Mouse (Mus musculus) left cerebral cortex, postnatal 14 days (tissue): ENCODE results near the gene Krtap9-1. TPM values are rescaled to one million over a fixed set of nuclear protein-coding genes. Genes with fewer than 3 reads are reported as not detected.
"Not testable (repeated sequence)": the region's sequence is repeated elsewhere in the genome, so short reads cannot be mapped to it uniquely, and the experiment has no call there.

Experiments
- DNase-seq, 2 experiments: peaks; one replicate each; pipeline ENCODE4 v3.0.0; 2021 to 2022; ENCODE audit warnings: low spot score in 2 of 2, mixed read lengths in 1 of 2
- intact Hi-C: fragments of 180-260 bp; cut with DNase I; formaldehyde crosslinking; loops from one replicate; pipeline ENCODE4 v1.15.1; 2025
- long read RNA-seq, 2 experiments: library from polyadenylated mRNA; stranded (forward); transcript quantifications; one replicate each; pipeline ENCODE4 v2.0.0; 2021
- total RNA-seq, 2 experiments: library from RNA; stranded (reverse); gene quantifications; 2 replicates each; pipeline ENCODE4 v1.2.3; 2021

The Krtap9-1 gene
- not detected for total RNA-seq
- long read RNA-seq, experiment 1: 0 reads
- long read RNA-seq, experiment 2: 0 reads

DNA sequence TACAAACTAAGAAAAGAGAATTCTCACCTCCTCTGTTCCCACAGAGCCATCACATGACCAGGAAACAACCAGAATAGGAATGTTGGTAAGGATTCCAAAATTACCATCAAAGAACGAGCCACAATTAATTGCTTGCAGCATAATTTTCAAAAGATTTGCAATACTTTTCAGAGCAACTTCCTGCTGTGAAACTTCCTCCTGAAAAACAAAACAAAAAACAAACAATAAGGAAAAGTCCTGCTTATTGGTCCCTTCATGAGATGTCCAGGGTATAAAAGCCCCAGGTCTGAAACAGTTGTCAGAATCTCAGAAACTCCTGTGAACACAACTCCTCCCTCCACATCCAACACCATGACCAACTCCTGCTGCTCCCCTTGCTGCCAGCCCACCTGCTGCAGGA lies at the start of gene Krtap9-1:
Krtap9-1 (plus strand) TSS at position 301 of the 400 bp plus-strand sequence.
- DNase-seq, intact Hi-C loops: not testable (repeated sequence)

DNA sequence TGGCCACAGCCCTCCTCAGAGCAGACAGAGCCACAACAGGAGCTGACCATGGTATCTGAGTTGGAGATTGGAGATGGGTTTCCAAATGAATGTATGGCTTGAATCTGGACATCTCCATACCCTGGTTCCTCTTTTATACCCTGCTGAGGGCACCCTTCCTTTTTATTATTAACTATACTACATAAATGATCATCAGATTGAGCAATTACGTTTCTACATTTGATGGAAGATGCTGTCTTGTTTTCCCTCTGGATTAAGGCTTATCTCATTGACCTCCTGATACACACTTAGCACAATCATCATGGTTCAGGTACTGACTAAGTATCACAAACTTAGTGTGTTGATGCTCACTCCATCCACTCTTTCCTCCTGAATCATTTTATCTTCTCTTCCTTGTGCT lies 35.2 kb upstream of the Krtap9-1 start, which contains the start of gene 2300003K06Rik:
2300003K06Rik (minus strand) TSS at position 101 of the 400 bp plus-strand sequence.
- no peak for DNase-seq
- intact Hi-C loops: no loop called here

- DNase-seq: no peak
- intact Hi-C loops: no loop called here
Observed at GRCm38 (mm10) chr11:99842185-99842584, 31.0 kb upstream of the Krtap9-1 start.

- no peak for DNase-seq
- intact Hi-C loops: no loop called here
Observed at GRCm38 (mm10) chr11:99846746-99847145, 26.4 kb upstream of the Krtap9-1 start.

GRCm38 (mm10) chr11:99851508-99851907 lies 21.7 kb upstream of the Krtap9-1 start, which contains the start of gene Krtap4-16:
Gene Krtap4-16 (minus strand): TSS chr11:99851608.
- DNase-seq: no peak
- intact Hi-C loops: no loop called here

DNA sequence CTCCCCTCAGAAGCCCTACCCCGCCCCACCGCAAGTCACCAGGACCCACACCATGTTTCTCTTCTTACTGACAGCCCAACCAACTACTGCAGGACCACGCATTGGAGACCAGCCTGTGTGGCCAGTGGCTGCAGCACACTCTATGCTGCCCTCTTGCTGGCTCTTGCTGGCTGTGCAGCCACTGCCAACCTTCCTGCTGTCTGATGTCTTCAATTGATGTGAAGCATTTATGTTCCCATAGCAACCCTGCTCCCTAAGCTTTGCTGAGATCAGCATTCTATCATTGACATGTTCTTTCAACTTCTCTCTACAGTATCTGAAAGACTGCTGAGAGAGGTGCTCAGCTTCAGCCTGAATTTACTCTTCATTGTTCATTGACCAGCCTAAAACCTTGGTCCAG lies 19.1 kb upstream of the Krtap9-1 start:
- intact Hi-C loops: no loop called here
- no peak for DNase-seq

GRCm38 (mm10) chr11:99857617-99858016 lies 15.6 kb upstream of the Krtap9-1 start, which contains the start of gene Gm11568:
Gene Gm11568 (plus strand): TSS chr11:99857917.
- intact Hi-C loops: no loop called here
- no peak for DNase-seq

DNA sequence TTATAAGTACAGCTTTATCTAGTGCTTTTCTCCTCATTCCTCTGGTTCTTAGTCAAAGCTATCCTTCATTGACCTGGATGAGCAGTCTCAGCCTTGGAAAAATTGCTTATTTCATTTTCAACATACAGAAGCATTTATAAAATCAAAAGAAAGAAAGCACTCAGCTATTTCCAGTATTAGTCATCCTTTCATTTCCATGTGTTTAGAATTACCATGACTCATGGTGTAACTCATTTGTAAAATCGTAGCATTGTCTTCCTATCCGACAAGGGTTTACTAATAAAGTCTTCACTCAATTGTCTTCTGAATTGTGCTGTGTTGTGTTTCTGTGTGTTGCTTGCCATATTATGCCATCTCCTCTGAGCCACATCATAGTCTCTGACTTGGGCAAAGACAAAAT lies 14.4 kb upstream of the Krtap9-1 start:
- no peak for DNase-seq
- intact Hi-C loops: no loop called here

DNA sequence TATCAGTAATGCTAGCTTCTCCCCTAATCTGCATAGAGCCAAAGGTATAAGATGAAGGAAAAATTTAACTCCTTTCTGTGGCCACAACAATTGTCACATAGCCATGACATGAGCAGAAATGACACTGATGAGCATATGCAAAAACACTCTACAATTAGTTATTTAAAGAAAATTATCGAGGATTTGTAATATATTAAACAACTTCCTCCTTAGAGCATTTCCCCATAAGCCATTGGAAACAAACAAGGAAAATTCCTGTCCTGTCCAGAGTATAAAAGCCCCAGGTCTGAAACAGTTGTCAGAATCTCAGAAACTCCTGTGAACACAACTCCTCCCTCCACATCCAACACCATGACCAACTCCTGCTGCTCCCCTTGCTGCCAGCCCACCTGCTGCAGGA lies 9.0 kb upstream of the Krtap9-1 start, which contains the start of gene Gm11559:
Gm11559 (plus strand) TSS at position 301 of the 400 bp plus-strand sequence.
- intact Hi-C loops, DNase-seq: not testable (repeated sequence)

DNA sequence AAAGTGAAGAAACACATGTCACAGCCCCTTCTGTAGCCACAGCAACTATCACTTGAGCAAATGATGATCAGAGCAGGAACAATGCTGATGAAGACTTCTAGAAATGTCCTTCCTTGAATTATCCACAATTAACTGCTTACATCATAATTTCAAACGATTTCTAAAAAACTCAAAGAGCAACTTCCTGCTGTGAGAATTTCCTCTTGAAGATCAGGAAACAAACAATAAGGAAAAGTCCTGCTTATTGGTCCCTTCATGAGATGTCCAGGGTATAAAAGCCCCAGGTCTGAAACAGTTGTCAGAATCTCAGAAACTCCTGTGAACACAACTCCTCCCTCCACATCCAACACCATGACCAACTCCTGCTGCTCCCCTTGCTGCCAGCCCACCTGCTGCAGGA lies 5.7 kb downstream of the Krtap9-1 start, which contains the start of gene Gm11567:
Gm11567 (plus strand) TSS at position 301 of the 400 bp plus-strand sequence.
- intact Hi-C loops: not testable (repeated sequence)

GRCm38 (mm10) chr11:99907620-99908019 lies 34.4 kb downstream of the Krtap9-1 start, which contains the start of gene Krtap31-1:
Gene Krtap31-1 (plus strand): TSS chr11:99907920.
- no peak for DNase-seq
- intact Hi-C loops: no loop called here

More for the DNA sequence above, 5.7 kb downstream of the Krtap9-1 start, which contains the start of gene Gm11567:
- DNase-seq: not testable (repeated sequence)

DNA sequence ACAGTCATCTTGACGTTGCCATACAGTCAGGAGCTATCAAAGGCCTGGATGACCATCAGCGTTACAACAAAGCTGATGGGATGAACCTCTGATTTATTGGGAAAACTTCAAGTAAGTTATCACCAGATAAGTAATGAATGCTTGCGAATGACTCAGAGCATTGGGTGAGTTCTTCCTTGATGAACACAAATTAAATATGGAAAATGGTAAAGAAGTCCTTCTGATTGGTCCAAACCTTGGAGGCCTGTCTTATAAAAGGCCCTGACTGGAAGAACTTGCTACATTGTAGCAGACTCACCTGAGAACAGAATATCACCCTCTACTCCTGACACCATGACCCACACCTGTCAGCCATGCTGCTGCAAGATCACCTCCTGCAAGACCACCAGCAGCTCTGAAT lies 41.3 kb downstream of the Krtap9-1 start, which contains the start of gene Gm11565:
Gm11565 (plus strand) TSS at position 301 of the 400 bp plus-strand sequence.
- no peak for DNase-seq
- intact Hi-C loops: no loop called here

Other genes with a start within 250 kb of the Krtap9-1 start
- not detected for gene Krtap4-1, start 245.2 kb upstream of the Krtap9-1 start, total RNA-seq
- not detected for gene Krtap4-2, start 238.3 kb upstream of the Krtap9-1 start, total RNA-seq
- gene Krtap4-7, start 229.3 kb upstream of the Krtap9-1 start, total RNA-seq: not detected
- gene Gm11555, start 223.2 kb upstream of the Krtap9-1 start, total RNA-seq: not detected
- gene Gm11563, start 214.4 kb upstream of the Krtap9-1 start, total RNA-seq: not detected
- not detected for gene Krtap4-6, start 207.4 kb upstream of the Krtap9-1 start, total RNA-seq
- gene Gm14190, start 182.6 kb upstream of the Krtap9-1 start, total RNA-seq: not detected
- gene Gm14180, start 139.1 kb upstream of the Krtap9-1 start, total RNA-seq: not detected
- not detected for gene Gm11595, start 100.5 kb upstream of the Krtap9-1 start, total RNA-seq
- not detected for gene Krtap4-8, start 92.7 kb upstream of the Krtap9-1 start, total RNA-seq
- gene Krtap4-9, start 88.2 kb upstream of the Krtap9-1 start, total RNA-seq: not detected
- gene Gm11596, start 79.9 kb upstream of the Krtap9-1 start, total RNA-seq: not detected
- gene Gm11569, start 74.5 kb upstream of the Krtap9-1 start, total RNA-seq: not detected
- not detected for gene Gm11554, start 68.9 kb upstream of the Krtap9-1 start, total RNA-seq
- gene Krtap4-13, start 63.5 kb upstream of the Krtap9-1 start, total RNA-seq: not detected
- gene Gm11564, start 57.7 kb upstream of the Krtap9-1 start, total RNA-seq: not detected
- gene 2300003K06Rik, start 35.3 kb upstream of the Krtap9-1 start, total RNA-seq: not detected
- not detected for gene Krtap4-16, start 21.8 kb upstream of the Krtap9-1 start, total RNA-seq
- not detected for gene Gm11568, start 15.5 kb upstream of the Krtap9-1 start, total RNA-seq
- not detected for gene Gm11559, start 8.9 kb upstream of the Krtap9-1 start, total RNA-seq
- not detected for gene Gm11567, start 5.8 kb downstream of the Krtap9-1 start, total RNA-seq
- not detected for gene Krtap31-1, start 34.5 kb downstream of the Krtap9-1 start, total RNA-seq
- not detected for gene Gm11565, start 41.4 kb downstream of the Krtap9-1 start, total RNA-seq
- gene Krtap31-2, start 62.9 kb downstream of the Krtap9-1 start, total RNA-seq: not detected
- gene Krtap9-5, start 75.1 kb downstream of the Krtap9-1 start, total RNA-seq: not detected
- not detected for gene Krtap29-1, start 105.7 kb downstream of the Krtap9-1 start, total RNA-seq
- gene Krtap16-1, start 113.2 kb downstream of the Krtap9-1 start, total RNA-seq: not detected
- gene Krtap17-1, start 120.6 kb downstream of the Krtap9-1 start, total RNA-seq: not detected
- gene Krt33a, start 142.8 kb downstream of the Krtap9-1 start, total RNA-seq: not detected
- not detected for gene Krt33b, start 156.5 kb downstream of the Krtap9-1 start, total RNA-seq
- gene Krt34, start 168.2 kb downstream of the Krtap9-1 start, total RNA-seq: not detected
- not detected for gene Krt31, start 177.2 kb downstream of the Krtap9-1 start, total RNA-seq
- gene Krt32, start 214.8 kb downstream of the Krtap9-1 start, total RNA-seq: not detected
- gene Krt35, start 222.9 kb downstream of the Krtap9-1 start, total RNA-seq: not detected
- not detected for gene Krt36, start 232.2 kb downstream of the Krtap9-1 start, total RNA-seq
- not detected for gene Krt13, start 248.2 kb downstream of the Krtap9-1 start, total RNA-seq